18 mouse cellular contexts compared by ENCODE assay signal in the genomic region with DNA sequence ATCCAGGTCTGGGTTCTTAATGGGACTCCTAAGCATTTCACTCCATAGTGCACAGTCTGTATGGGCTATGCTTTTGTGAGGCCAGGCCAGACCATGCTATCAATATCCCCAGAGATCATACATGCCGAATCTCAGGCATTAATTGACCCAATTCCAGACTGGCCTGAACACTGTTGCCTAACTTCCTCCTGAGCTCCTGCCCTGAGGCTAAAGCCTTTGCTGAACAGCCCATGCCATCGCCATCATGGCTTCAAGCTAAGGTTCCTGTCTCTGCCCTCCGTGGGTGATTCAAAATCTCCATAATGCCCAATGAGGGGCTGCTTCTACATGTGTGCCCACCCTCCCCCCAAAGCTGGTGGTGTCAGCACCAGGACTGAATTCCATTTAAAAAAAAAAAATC. TPM values are rescaled to one million over a fixed set of nuclear protein-coding genes. Genes with fewer than 3 reads are reported as not detected.
DNase-seq lines count a peak whose midpoint lies in the region; ATAC-seq lines count a peak whose summit lies in the region.
"Had no signal": no experiment of that assay in that cellular context is flagged by ENCODE, and none has a peak within 500 bp of the region (broad histone marks: within the 10 kb centered on the region; RNA-seq: fewer than 3 reads in every experiment).

No protein-coding gene starts in this region.

- H3K4me2 ChIP-seq in heart, embryonic 11.5 days = peak overlapping the region; percentile 32
- no peak overlapping the region for H3K4me2 ChIP-seq in neural tube, embryonic 13.5 days
- peak overlapping the region; percentile 56 for H3K4me2 ChIP-seq in liver, embryonic 16.5 days (ENCODE audit: low read depth, low read length)
- no peak overlapping the region for H3K4me2 ChIP-seq in neural tube, embryonic 14.5 days (ENCODE audit: low read depth, low read length)
- H3K4me2 ChIP-seq: embryonic facial prominence, embryonic 12.5 days; forebrain, embryonic 13.5 days; heart, embryonic 15.5 days; kidney, embryonic 15.5 days; lung, embryonic 14.5 days had no signal

- 28% methylated on average over 3 of the region's 3 CpGs for WGBS in heart, embryonic 11.5 days (ENCODE audit: insufficient replicate concordance)
- 22% methylated on average over 3 of the region's 3 CpGs for WGBS in neural tube, embryonic 13.5 days
- WGBS in liver, embryonic 16.5 days (ENCODE audit: insufficient replicate concordance) = 16% methylated on average over 3 of the region's 3 CpGs
- 27% methylated on average over 3 of the region's 3 CpGs for WGBS in neural tube, embryonic 14.5 days

- H3K4me1 ChIP-seq in heart, embryonic 11.5 days (ENCODE audit: control insufficient read depth, insufficient read depth, low read length) = peaks cover 7% of the 10 kb centered on the region
- H3K4me1 ChIP-seq in neural tube, embryonic 13.5 days (replicated peaks) = peaks cover 30% of the 10 kb centered on the region
- peaks cover 57% of the 10 kb centered on the region for H3K4me1 ChIP-seq in liver, embryonic 16.5 days (ENCODE audit: control insufficient read depth, low read depth, low read length)
- H3K4me1 ChIP-seq in neural tube, embryonic 14.5 days (ENCODE audit: control insufficient read depth, insufficient read depth, low read length) = peaks cover 7% of the 10 kb centered on the region; the same call in 1 of the 2 replicates

- intact Hi-C loops in heart, postnatal 10 days (cut with DNase I) = no loop called here

- 0 out of 2 replicates have a peak, but pooled peaks have one; percentile 20 for ATAC-seq in heart, embryonic 11.5 days (replicated peaks; ENCODE audit: insufficient number of reproducible peaks, low FRiP score, low TSS enrichment)
- 0 out of 2 replicates have a peak, but pooled peaks have one; percentile 13 for ATAC-seq in neural tube, embryonic 13.5 days (ENCODE audit: low read depth)
- peak; percentile 5 for ATAC-seq in liver, embryonic 16.5 days (ENCODE audit: low read depth)
- ATAC-seq in neural tube, embryonic 14.5 days (ENCODE audit: low read depth) = 0 out of 2 replicates have a peak, but pooled peaks have one; percentile 13
- ATAC-seq: forebrain, embryonic 13.5 days had no signal

- peaks cover 10% of the 10 kb centered on the region for H3K36me3 ChIP-seq in heart, embryonic 11.5 days (ENCODE audit: control insufficient read depth, insufficient read depth, low read length)
- peaks cover 20% of the 10 kb centered on the region for H3K36me3 ChIP-seq in neural tube, embryonic 13.5 days
- peaks cover 43% of the 10 kb centered on the region for H3K36me3 ChIP-seq in liver, embryonic 16.5 days (ENCODE audit: control insufficient read depth, insufficient read depth)
- H3K36me3 ChIP-seq in neural tube, embryonic 14.5 days (ENCODE audit: control insufficient read depth, insufficient read depth, low read length) = peaks cover 5% of the 10 kb centered on the region; the same call in 1 of the 2 replicates

- peaks cover 29% of the 10 kb centered on the region for H3K27me3 ChIP-seq in heart, embryonic 11.5 days (ENCODE audit: control insufficient read depth, insufficient read depth, low read length)
- H3K27me3 ChIP-seq in neural tube, embryonic 13.5 days = peaks cover 32% of the 10 kb centered on the region
- peaks cover 18% of the 10 kb centered on the region for H3K27me3 ChIP-seq in liver, embryonic 16.5 days (ENCODE audit: control insufficient read depth, insufficient read depth, low read depth, low read length)
- peaks cover 3% of the 10 kb centered on the region; the same call in 1 of the 2 replicates for H3K27me3 ChIP-seq in neural tube, embryonic 14.5 days (ENCODE audit: control insufficient read depth, insufficient read depth, low read length)

- H3K4me3 ChIP-seq in heart, embryonic 11.5 days (ENCODE audit: low read depth, low read length) = no peak overlapping the region
- H3K4me3 ChIP-seq in neural tube, embryonic 13.5 days = no peak overlapping the region
- H3K4me3 ChIP-seq in liver, embryonic 16.5 days (ENCODE audit: low read depth, low read length) = peak overlapping the region; percentile 43
- H3K4me3 ChIP-seq in neural tube, embryonic 14.5 days (ENCODE audit: low read depth, low read length) = no peak overlapping the region
- H3K4me3 ChIP-seq: embryonic facial prominence, embryonic 12.5 days; forebrain, embryonic 13.5 days; gastrocnemius, adult 2 months; heart, embryonic 15.5 days; kidney, embryonic 15.5 days; megakaryocyte, embryonic 14.5 days had no signal

- H3K9ac ChIP-seq in heart, embryonic 11.5 days (ENCODE audit: low read depth, low read length) = peak overlapping the region; percentile 43; the same call in 1 of the 2 replicates
- H3K9ac ChIP-seq in neural tube, embryonic 13.5 days = no peak overlapping the region
- peak overlapping the region; percentile 68 for H3K9ac ChIP-seq in liver, embryonic 16.5 days (ENCODE audit: low read depth, low read length)
- no peak overlapping the region for H3K9ac ChIP-seq in neural tube, embryonic 14.5 days (replicated peaks; ENCODE audit: low read depth, low read length)
- H3K9ac ChIP-seq: embryonic facial prominence, embryonic 12.5 days; forebrain, embryonic 13.5 days; heart, embryonic 15.5 days; kidney, embryonic 15.5 days; lung, embryonic 14.5 days had no signal

- no peak for DNase-seq in heart, postnatal 10 days
- DNase-seq in neural tube, embryonic 10.5 days (ENCODE audit: extremely low spot score, low spot score) = no peak
- DNase-seq in urinary bladder, adult 18-20 months (ENCODE audit: low spot score in 2 of 2) = no peak
- no peak for DNase-seq in layer of hippocampus, adult 9-10 months (ENCODE audit: low spot score)
- DNase-seq: cerebellum, postnatal 25 days; gastrocnemius, adult 2 months; lung, embryonic 14.5 days; right cerebral cortex, postnatal 25 days; thymus, adult 18-20 months had no signal

- peak overlapping the region; percentile 66 for H3K27ac ChIP-seq in heart, embryonic 11.5 days (ENCODE audit: low read depth, low read length)
- H3K27ac ChIP-seq in neural tube, embryonic 13.5 days (replicated peaks) = peak overlapping the region; percentile 24
- peak overlapping the region; percentile 92 for H3K27ac ChIP-seq in liver, embryonic 16.5 days (ENCODE audit: low read length)
- no peak overlapping the region for H3K27ac ChIP-seq in neural tube, embryonic 14.5 days (ENCODE audit: low read depth, low read length)
- H3K27ac ChIP-seq: embryonic facial prominence, embryonic 12.5 days; forebrain, embryonic 13.5 days; gastrocnemius, adult 2 months; heart, embryonic 15.5 days; kidney, embryonic 15.5 days had no signal

- no peaks in the 10 kb centered on the region for H3K9me3 ChIP-seq in heart, embryonic 11.5 days (replicated peaks; ENCODE audit: control insufficient read depth, low read length)
- H3K9me3 ChIP-seq in neural tube, embryonic 13.5 days = no peaks in the 10 kb centered on the region
- H3K9me3 ChIP-seq in liver, embryonic 16.5 days (replicated peaks; ENCODE audit: control insufficient read depth, low read length) = no peaks in the 10 kb centered on the region
- H3K9me3 ChIP-seq in neural tube, embryonic 14.5 days (ENCODE audit: control insufficient read depth, low read length) = no peaks in the 10 kb centered on the region
- H3K9me3 ChIP-seq: embryonic facial prominence, embryonic 12.5 days; forebrain, embryonic 13.5 days; heart, embryonic 15.5 days; kidney, embryonic 15.5 days; megakaryocyte, embryonic 14.5 days had no signal

RNA-seq across cellular contexts. Expression of gene Samd11, which starts 2.8 kb away (rescaled TPM):
- 4.3 TPM in 2 replicates for polyA plus RNA-seq in heart, embryonic 11.5 days (2014; fragmentation: Nextera tagmentation; extraction: Ambion mirVana)
- under 1 TPM in 1 of 2 experiments, not detected in 1; 0.36 TPM for total RNA-seq in heart, postnatal 10 days (2021)
- 2.1 and 2.9 TPM in 2 replicates for polyA plus RNA-seq in neural tube, embryonic 13.5 days (2015; fragmentation: Nextera tagmentation; extraction: Ambion mirVana)
- polyA plus RNA-seq in liver, embryonic 16.5 days (2015; fragmentation: Nextera tagmentation; extraction: Ambion mirVana) = 36.4 and 37.7 TPM in 2 replicates
- 1.9 and 3.1 TPM in 2 replicates for polyA plus RNA-seq in neural tube, embryonic 14.5 days (2014; fragmentation: Nextera tagmentation; extraction: Ambion mirVana)
- total RNA-seq: gastrocnemius, adult 2 months had no signal

RNA-seq across cellular contexts. Expression of gene Noc2l, which starts 16.8 kb away (rescaled TPM):
- 47.8 and 50.4 TPM in 2 replicates for polyA plus RNA-seq in heart, embryonic 11.5 days (2014; fragmentation: Nextera tagmentation; extraction: Ambion mirVana)
- 10 to 100 TPM; 22.7 to 23.2 TPM for total RNA-seq in heart, postnatal 10 days (2021)
- polyA plus RNA-seq in neural tube, embryonic 13.5 days (2015; fragmentation: Nextera tagmentation; extraction: Ambion mirVana) = 49.5 and 54.8 TPM in 2 replicates
- polyA plus RNA-seq in liver, embryonic 16.5 days (2015; fragmentation: Nextera tagmentation; extraction: Ambion mirVana) = 36.0 and 36.2 TPM in 2 replicates
- 50.1 and 53.2 TPM in 2 replicates for polyA plus RNA-seq in neural tube, embryonic 14.5 days (2014; fragmentation: Nextera tagmentation; extraction: Ambion mirVana)

RNA-seq across cellular contexts. Expression of gene Plekhn1, which starts 18.0 kb away (rescaled TPM):
- 8.7 and 12.2 TPM in 2 replicates for polyA plus RNA-seq in heart, embryonic 11.5 days (2014; fragmentation: Nextera tagmentation; extraction: Ambion mirVana)
- 1 to 10 TPM; 8.5 to 9.2 TPM for total RNA-seq in heart, postnatal 10 days (2021)
- polyA plus RNA-seq in neural tube, embryonic 13.5 days (2015; fragmentation: Nextera tagmentation; extraction: Ambion mirVana) = 26.1 and 27.3 TPM in 2 replicates
- 3.8 and 4.1 TPM in 2 replicates for polyA plus RNA-seq in liver, embryonic 16.5 days (2015; fragmentation: Nextera tagmentation; extraction: Ambion mirVana)
- polyA plus RNA-seq in neural tube, embryonic 14.5 days (2014; fragmentation: Nextera tagmentation; extraction: Ambion mirVana) = 30.7 and 31.6 TPM in 2 replicates

RNA-seq across cellular contexts. Expression of gene Perm1, which starts 37.0 kb away (rescaled TPM):
- polyA plus RNA-seq in heart, embryonic 11.5 days (2014; fragmentation: Nextera tagmentation; extraction: Ambion mirVana) = 0.58 and 0.72 TPM in 2 replicates
- total RNA-seq in heart, postnatal 10 days (2021) = 100 to 1,000 TPM; 138 to 156 TPM
- polyA plus RNA-seq in neural tube, embryonic 13.5 days (2015; fragmentation: Nextera tagmentation; extraction: Ambion mirVana) = 1.8 TPM in 2 replicates
- 0.14 and 0.40 TPM in 2 replicates for polyA plus RNA-seq in liver, embryonic 16.5 days (2015; fragmentation: Nextera tagmentation; extraction: Ambion mirVana)
- polyA plus RNA-seq in neural tube, embryonic 14.5 days (2014; fragmentation: Nextera tagmentation; extraction: Ambion mirVana) = 2.2 and 2.9 TPM in 2 replicates

RNA-seq across cellular contexts. Expression of gene AW011738, which starts 49.5 kb away (rescaled TPM):
- 0.70 and 1.0 TPM in 2 replicates for polyA plus RNA-seq in heart, embryonic 11.5 days (2014; fragmentation: Nextera tagmentation; extraction: Ambion mirVana)
- 1 to 10 TPM; 6.1 to 8.2 TPM for total RNA-seq in heart, postnatal 10 days (2021)
- polyA plus RNA-seq in neural tube, embryonic 13.5 days (2015; fragmentation: Nextera tagmentation; extraction: Ambion mirVana) = 5.1 and 5.6 TPM in 2 replicates
- polyA plus RNA-seq in liver, embryonic 16.5 days (2015; fragmentation: Nextera tagmentation; extraction: Ambion mirVana) = 1.0 and 1.2 TPM in 2 replicates
- 1.8 TPM in 2 replicates for polyA plus RNA-seq in neural tube, embryonic 14.5 days (2014; fragmentation: Nextera tagmentation; extraction: Ambion mirVana)

Comparison
In these comparisons a context has a peak if more than half of its experiments do, and no peak if none do; other contexts are left out.
1. H3K4me2 ChIP-seq: peak in heart, embryonic 11.5 days (single experiment) and liver, embryonic 16.5 days (single experiment); none in neural tube, embryonic 13.5 days (single experiment) and neural tube, embryonic 14.5 days (single experiment).
2. H3K9ac ChIP-seq: peak in heart, embryonic 11.5 days (single experiment) and liver, embryonic 16.5 days (single experiment); none in neural tube, embryonic 13.5 days (single experiment) and neural tube, embryonic 14.5 days (single experiment).
3. Peak in every context shown above with its lines, with median percentiles within 50 percentile points of each other: ATAC-seq.